Mouse (Mus musculus) hindbrain, embryonic 13.5 days (tissue): ENCODE measurements around the gene Rreb1. TPM values are rescaled to one million over a fixed set of nuclear protein-coding genes. Genes with fewer than 3 reads are reported as not detected.
"Not testable (repeated sequence)": the region's sequence is repeated elsewhere in the genome, so short reads cannot be mapped to it uniquely, and the experiment has no call there.

Experiments
- ATAC-seq: fragments of 200-750 bp; cut with Nextera tagmentation; 2 replicates; pipeline ENCODE4 v1.8.0; 2017; ENCODE audit warnings: moderate TSS enrichment; ENCODE audit not compliant: low FRiP score
- H3K27ac ChIP-seq: fragments of 300-500 bp; sonication (generic); 2 replicates; pipeline ENCODE4 v1.5.1; 2015; ENCODE audit warnings: inconsistent platforms, mild to moderate bottlenecking, moderate library complexity
- H3K27me3 ChIP-seq: fragments of 300-500 bp; sonication (generic); 2 replicates; pipeline ENCODE4 v1.6.1; 2015; ENCODE audit warnings: mild to moderate bottlenecking, inconsistent platforms
- H3K36me3 ChIP-seq: fragments of 300-500 bp; sonication (generic); 2 replicates; pipeline ENCODE4 v1.6.1; 2015; ENCODE audit warnings: mild to moderate bottlenecking, inconsistent platforms
- H3K4me1 ChIP-seq: fragments of 300-500 bp; sonication (generic); replicated peaks from 2 replicates; pipeline ENCODE4 v1.6.1; 2015; ENCODE audit warnings: inconsistent platforms
- H3K4me2 ChIP-seq: fragments of 300-500 bp; sonication (generic); 2 replicates; pipeline ENCODE4 v1.6.1; 2015; ENCODE audit warnings: inconsistent platforms, mild to moderate bottlenecking, moderate library complexity
- H3K4me3 ChIP-seq: fragments of 300-500 bp; sonication (generic); 2 replicates; pipeline ENCODE4 v1.5.1; 2015; ENCODE audit warnings: mild to moderate bottlenecking, inconsistent platforms
- H3K9ac ChIP-seq: fragments of 300-500 bp; sonication (generic); 2 replicates; pipeline ENCODE4 v1.6.1; 2015; ENCODE audit warnings: mild to moderate bottlenecking, inconsistent platforms
- H3K9me3 ChIP-seq: fragments of 300-500 bp; sonication (generic); 2 replicates; pipeline ENCODE4 v1.6.1; 2016; ENCODE audit warnings: inconsistent platforms
- WGBS: fragments of 180-500 bp; shearing (Covaris S2); methylation state at CpG from one replicate; pipeline ENCODE4 v1.1.7; 2015; 5-methylcytosine and 5-hydroxymethylcytosine counted together
- polyA plus RNA-seq: library from polyadenylated mRNA; unstranded; fragments of >200 nt; fragmentation: Nextera tagmentation; extraction: Ambion mirVana; gene quantifications from 2 replicates; pipeline ENCODE4 v1.2.1, GENCODE M21; 2015

The Rreb1 gene
- polyA plus RNA-seq, 1 experiment from 2014 or later = 2.5 TPM

GRCm38 (mm10) chr13:37833500-37833899, 55.3 kb downstream of the Rreb1 start:
- H3K27ac ChIP-seq = no peak overlapping the region
- H3K4me2 ChIP-seq = no peak overlapping the region
- H3K9me3 ChIP-seq = no peaks in the 10 kb centered on the region
- H3K27me3 ChIP-seq = peaks cover 34% of the 10 kb centered on the region
- no peak overlapping the region for H3K9ac ChIP-seq
- WGBS = 76% methylated on average over 8 of the region's 8 CpGs
- ATAC-seq = no peak
- no peak overlapping the region for H3K4me3 ChIP-seq
- H3K4me1 ChIP-seq = peaks cover 17% of the 10 kb centered on the region
- H3K36me3 ChIP-seq = no peaks in the 10 kb centered on the region

- Histone ChIP-seq H3K9ac (no peak overlapping the region), H3K4me1 (peaks cover 17% of the 10 kb centered on the region), H3K4me2 (no peak overlapping the region), H3K4me3 (no peak overlapping the region), H3K9me3 (no peaks in the 10 kb centered on the region), H3K27ac (no peak overlapping the region), H3K36me3 (no peaks in the 10 kb centered on the region), H3K27me3 (peaks cover 20% of the 10 kb centered on the region)
- no peak for ATAC-seq
- 96% methylated on average over 1 of the region's 1 CpGs for WGBS
Observed at GRCm38 (mm10) chr13:37835296-37835695, 57.1 kb downstream of the Rreb1 start.

- peaks cover 12% of the 10 kb centered on the region for H3K4me1 ChIP-seq
- WGBS = 93% methylated on average over 9 of the region's 9 CpGs
- not testable (repeated sequence) for H3K9ac ChIP-seq, H3K4me2 ChIP-seq, H3K36me3 ChIP-seq, ATAC-seq, H3K4me3 ChIP-seq, H3K9me3 ChIP-seq, H3K27ac ChIP-seq
- H3K27me3 ChIP-seq = peaks cover 16% of the 10 kb centered on the region; the same call in 1 of the 2 replicates
Observed at GRCm38 (mm10) chr13:37835811-37836210, 57.6 kb downstream of the Rreb1 start.

- H3K9ac ChIP-seq = no peak overlapping the region
- ATAC-seq = no peak
- H3K9me3 ChIP-seq = no peaks in the 10 kb centered on the region
- no peak overlapping the region for H3K27ac ChIP-seq
- H3K4me1 ChIP-seq = no peaks in the 10 kb centered on the region
- H3K36me3 ChIP-seq = no peaks in the 10 kb centered on the region
- no peak overlapping the region for H3K4me3 ChIP-seq
- H3K4me2 ChIP-seq = no peak overlapping the region
- WGBS = 75% methylated on average over 3 of the region's 3 CpGs
- 0 out of 2 replicates have a peak, but pooled peaks cover 9% of the 10 kb centered on the region for H3K27me3 ChIP-seq
Observed at GRCm38 (mm10) chr13:37837372-37837771, 59.2 kb downstream of the Rreb1 start.

GRCm38 (mm10) chr13:37838260-37839183, 60.3 kb downstream of the Rreb1 start:
- Histone ChIP-seq H3K9me3 (no peaks in the 10 kb centered on the region), H3K4me1 (no peaks in the 10 kb centered on the region), H3K27ac (no peak overlapping the region), H3K4me2 (no peak overlapping the region), H3K27me3 (no peaks in the 10 kb centered on the region), H3K36me3 (no peaks in the 10 kb centered on the region), H3K9ac (no peak overlapping the region), H3K4me3 (no peak overlapping the region)
- no peak for ATAC-seq
- 94% methylated on average over 18 of the region's 18 CpGs for WGBS

- no peak for ATAC-seq
- no peak overlapping the region for H3K4me3 ChIP-seq
- H3K4me2 ChIP-seq = no peak overlapping the region
Observed at GRCm38 (mm10) chr13:37843241-37843640, 65.0 kb downstream of the Rreb1 start.

GRCm38 (mm10) chr13:37843844-37844243, 65.6 kb downstream of the Rreb1 start:
- 89% methylated on average over 10 of the region's 10 CpGs for WGBS

More at GRCm38 (mm10) chr13:37843241-37843640, 65.0 kb downstream of the Rreb1 start:
- Histone ChIP-seq H3K9ac (no peak overlapping the region), H3K36me3 (no peaks in the 10 kb centered on the region), H3K27me3 (no peaks in the 10 kb centered on the region), H3K9me3 (no peaks in the 10 kb centered on the region), H3K27ac (no peak overlapping the region), H3K4me1 (no peaks in the 10 kb centered on the region)
- 83% methylated on average over 7 of the region's 7 CpGs for WGBS

GRCm38 (mm10) chr13:37845156-37845555, 67.0 kb downstream of the Rreb1 start:
- H3K4me2 ChIP-seq = no peak overlapping the region
- ATAC-seq = no peak
- WGBS = 59% methylated on average over 3 of the region's 3 CpGs
- no peaks in the 10 kb centered on the region for H3K27me3 ChIP-seq
- no peak overlapping the region for H3K4me3 ChIP-seq
- no peak overlapping the region for H3K27ac ChIP-seq
- no peaks in the 10 kb centered on the region for H3K36me3 ChIP-seq
- H3K9ac ChIP-seq = no peak overlapping the region
- no peaks in the 10 kb centered on the region for H3K4me1 ChIP-seq
- H3K9me3 ChIP-seq = no peaks in the 10 kb centered on the region

More at GRCm38 (mm10) chr13:37843844-37844243, 65.6 kb downstream of the Rreb1 start:
- Histone ChIP-seq H3K9me3 (no peaks in the 10 kb centered on the region), H3K4me2 (no peak overlapping the region), H3K4me3 (no peak overlapping the region), H3K36me3 (no peaks in the 10 kb centered on the region), H3K27ac (no peak overlapping the region), H3K4me1 (no peaks in the 10 kb centered on the region), H3K27me3 (no peaks in the 10 kb centered on the region), H3K9ac (no peak overlapping the region)
- ATAC-seq = no peak

- Histone ChIP-seq H3K9ac (no peak overlapping the region), H3K4me3 (no peak overlapping the region), H3K9me3 (no peaks in the 10 kb centered on the region), H3K4me2 (no peak overlapping the region), H3K27ac (no peak overlapping the region), H3K4me1 (no peaks in the 10 kb centered on the region), H3K27me3 (no peaks in the 10 kb centered on the region), H3K36me3 (no peaks in the 10 kb centered on the region)
- 85% methylated on average over 7 of the region's 7 CpGs for WGBS
- ATAC-seq = no peak
Observed at GRCm38 (mm10) chr13:37845641-37846040, 67.4 kb downstream of the Rreb1 start.

GRCm38 (mm10) chr13:37846507-37846906, 68.3 kb downstream of the Rreb1 start:
- WGBS = 83% methylated on average over 11 of the region's 11 CpGs
- Histone ChIP-seq H3K36me3 (no peaks in the 10 kb centered on the region), H3K4me2 (no peak overlapping the region), H3K27ac (no peak overlapping the region), H3K9me3 (no peaks in the 10 kb centered on the region), H3K4me1 (no peaks in the 10 kb centered on the region), H3K27me3 (no peaks in the 10 kb centered on the region), H3K9ac (no peak overlapping the region), H3K4me3 (no peak overlapping the region)
- no peak for ATAC-seq

GRCm38 (mm10) chr13:37846962-37847570, 68.9 kb downstream of the Rreb1 start:
- Histone ChIP-seq H3K27me3 (no peaks in the 10 kb centered on the region), H3K9me3 (no peaks in the 10 kb centered on the region), H3K4me3 (no peak overlapping the region), H3K27ac (no peak overlapping the region), H3K4me1 (no peaks in the 10 kb centered on the region), H3K4me2 (no peak overlapping the region), H3K9ac (peak overlapping the region; percentile 8; the same call in 1 of the 2 replicates), H3K36me3 (no peaks in the 10 kb centered on the region)
- 82% methylated on average over 9 of the region's 9 CpGs for WGBS
- no peak for ATAC-seq

- Histone ChIP-seq H3K27ac (no peak overlapping the region), H3K9me3 (no peaks in the 10 kb centered on the region), H3K4me2 (no peak overlapping the region), H3K9ac (peak overlapping the region; percentile 8; the same call in 1 of the 2 replicates), H3K4me3 (no peak overlapping the region), H3K36me3 (no peaks in the 10 kb centered on the region), H3K4me1 (no peaks in the 10 kb centered on the region), H3K27me3 (no peaks in the 10 kb centered on the region)
- ATAC-seq = no peak
- WGBS = 73% methylated on average over 17 of the region's 17 CpGs
Observed at GRCm38 (mm10) chr13:37847601-37848358, 69.6 kb downstream of the Rreb1 start.
